ENCODE assay signal across 8 mouse cellular contexts in genomic region chr16:43506189-43506751, GRCm38 (mm10).
DNase-seq lines count a peak whose midpoint lies in the region; ATAC-seq and TF ChIP-seq lines count a peak whose summit lies in the region.

No protein-coding gene starts in this region.

- no peaks in the 10 kb centered on the region for H3K27me3 ChIP-seq in heart, embryonic 12.5 days (replicated peaks)
- no peaks in the 10 kb centered on the region for H3K27me3 ChIP-seq in heart, embryonic 15.5 days
- no peaks in the 10 kb centered on the region for H3K27me3 ChIP-seq in midbrain, embryonic 13.5 days

- H3K4me3 ChIP-seq in heart, embryonic 12.5 days = peak overlapping the region; percentile 14
- H3K4me3 ChIP-seq in heart, embryonic 15.5 days = peak overlapping the region; percentile 36
- H3K4me3 ChIP-seq in midbrain, embryonic 13.5 days (replicated peaks) = peak overlapping the region; percentile 64

- peak overlapping the region; percentile 65 for H3K9ac ChIP-seq in heart, embryonic 12.5 days
- H3K9ac ChIP-seq in heart, embryonic 15.5 days = peak overlapping the region; percentile 44
- H3K9ac ChIP-seq in midbrain, embryonic 13.5 days (replicated peaks) = peak overlapping the region; percentile 77

- TF ChIP-seq POLR2A in brain, embryonic 14.5 days (IDR thresholded peaks at IDR 0.05; ENCODE audit: borderline replicate concordance, extremely low read depth, insufficient read depth, insufficient read length, poor library complexity, severe bottlenecking) = peak; percentile 7; the same call in 1 of the 2 replicates

- WGBS in heart, embryonic 12.5 days = 17% methylated on average over 9 of the region's 9 CpGs
- 13% methylated on average over 9 of the region's 9 CpGs for WGBS in heart, embryonic 15.5 days
- 10% methylated on average over 9 of the region's 9 CpGs for WGBS in midbrain, embryonic 13.5 days

- peak overlapping the region; percentile 92 for H3K27ac ChIP-seq in heart, embryonic 12.5 days (ENCODE audit: poor library complexity, severe bottlenecking)
- H3K27ac ChIP-seq in heart, embryonic 15.5 days = peak overlapping the region; percentile 83
- peak overlapping the region; percentile 89 for H3K27ac ChIP-seq in midbrain, embryonic 13.5 days

- DNase-seq in heart, postnatal 4 days = no peak
- peak; percentile 76 for DNase-seq in brain, embryonic 14.5 days (ENCODE audit: low read depth)
- no peak for DNase-seq in urinary bladder, postnatal 25 days (ENCODE audit: low spot score)
- no peak for DNase-seq in layer of hippocampus, postnatal 14 days (ENCODE audit: low spot score in 2 of 2)
- no peak for DNase-seq in urinary bladder, adult 2 months (ENCODE audit: low spot score)

- no peaks in the 10 kb centered on the region for H3K9me3 ChIP-seq in heart, embryonic 12.5 days (replicated peaks)
- no peaks in the 10 kb centered on the region for H3K9me3 ChIP-seq in heart, embryonic 15.5 days (replicated peaks)
- no peaks in the 10 kb centered on the region for H3K9me3 ChIP-seq in midbrain, embryonic 13.5 days

- ATAC-seq in heart, embryonic 12.5 days (ENCODE audit: insufficient number of reproducible peaks, low FRiP score) = peak; percentile 52
- ATAC-seq in heart, embryonic 15.5 days (replicated peaks; ENCODE audit: insufficient number of reproducible peaks, insufficient read depth, low FRiP score, low read depth) = peak; percentile 55; the same call in 1 of the 2 replicates
- ATAC-seq in midbrain, embryonic 13.5 days = no peak

- TF ChIP-seq CTCF in brain, embryonic 14.5 days (IDR thresholded peaks at IDR 0.05; ENCODE audit: borderline replicate concordance, extremely low read depth, insufficient read depth, insufficient read length) = no peak

- H3K4me1 ChIP-seq in heart, embryonic 12.5 days (replicated peaks) = peaks cover 19% of the 10 kb centered on the region
- H3K4me1 ChIP-seq in heart, embryonic 15.5 days (replicated peaks) = peaks cover 23% of the 10 kb centered on the region
- peaks cover 69% of the 10 kb centered on the region for H3K4me1 ChIP-seq in midbrain, embryonic 13.5 days (replicated peaks)

- no peaks in the 10 kb centered on the region for H3K36me3 ChIP-seq in heart, embryonic 12.5 days
- H3K36me3 ChIP-seq in heart, embryonic 15.5 days = no peaks in the 10 kb centered on the region
- no peaks in the 10 kb centered on the region for H3K36me3 ChIP-seq in midbrain, embryonic 13.5 days

- peak overlapping the region; percentile 67 for H3K4me2 ChIP-seq in heart, embryonic 12.5 days
- H3K4me2 ChIP-seq in heart, embryonic 15.5 days = peak overlapping the region; percentile 64
- peak overlapping the region; percentile 86 for H3K4me2 ChIP-seq in midbrain, embryonic 13.5 days (replicated peaks)

Comparison
In these comparisons a context has a peak if more than half of its experiments do, and no peak if none do; other contexts are left out.
1. H3K4me3 ChIP-seq: peak in every context shown above with its lines; median percentile 64 in midbrain, embryonic 13.5 days; 36 in heart, embryonic 15.5 days; 14 in heart, embryonic 12.5 days.